Mouse (Mus musculus) layer of hippocampus, adult 8-10 months (tissue): Measurements from ENCODE around the gene Arl14. TPM values are rescaled to one million over a fixed set of nuclear protein-coding genes. Genes with fewer than 3 reads are reported as not detected.
"Not testable (repeated sequence)": the region's sequence is repeated elsewhere in the genome, so short reads cannot be mapped to it uniquely, and the experiment has no call there.

ENCODE experiments used
- DNase-seq, 2 experiments: peaks; one replicate each; pipeline ENCODE4 v3.0.0; 2022; ENCODE audit warnings: low spot score in 2 of 2
- total RNA-seq, 4 experiments: library from RNA; stranded (reverse); gene quantifications; 2 replicates each; pipeline ENCODE4 v1.2.4; 2022

Gene Arl14
- total RNA-seq, 4 experiments from 2014 or later = not detected

DNA sequence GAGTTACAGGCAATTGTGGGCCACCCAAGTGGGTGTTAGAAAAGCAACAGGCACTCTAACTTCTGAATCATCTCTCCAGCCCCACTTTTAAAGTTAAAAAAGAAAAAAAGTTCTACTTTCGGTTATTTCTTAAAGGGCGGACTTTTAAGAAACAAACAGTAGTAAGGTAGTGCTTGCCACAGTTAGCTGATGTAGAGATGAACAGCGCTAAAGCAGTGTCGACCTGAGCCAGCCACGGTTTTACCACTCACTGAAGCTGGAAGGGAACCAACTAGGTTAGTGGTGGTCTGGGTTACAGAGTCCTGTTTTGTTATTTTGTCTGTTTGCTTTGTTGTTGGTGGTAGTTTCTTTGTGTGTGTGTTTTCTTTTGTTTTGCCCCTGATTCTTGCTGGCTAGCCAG, 8.8 kb upstream of the Arl14 start:
- DNase-seq = no peak

DNA sequence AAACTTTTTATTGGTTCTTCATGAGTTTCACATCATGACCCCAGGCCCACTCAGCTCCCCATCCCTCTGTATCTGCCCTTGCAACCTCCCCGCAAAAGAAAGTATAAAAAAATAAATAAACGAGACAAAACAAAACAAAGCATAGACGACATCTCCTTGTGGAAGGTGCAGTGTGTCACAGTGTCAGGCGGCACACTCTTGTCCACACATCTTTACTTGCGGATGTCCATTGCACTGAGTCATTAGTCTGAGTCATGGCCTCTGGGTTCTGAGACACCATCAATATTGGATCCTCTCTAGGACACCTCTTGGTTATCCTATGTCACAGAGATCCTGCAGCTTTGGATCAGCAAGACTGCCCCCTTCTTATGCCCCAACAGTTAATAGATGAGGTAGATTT, 7.7 kb upstream of the Arl14 start:
- DNase-seq = no peak

DNA sequence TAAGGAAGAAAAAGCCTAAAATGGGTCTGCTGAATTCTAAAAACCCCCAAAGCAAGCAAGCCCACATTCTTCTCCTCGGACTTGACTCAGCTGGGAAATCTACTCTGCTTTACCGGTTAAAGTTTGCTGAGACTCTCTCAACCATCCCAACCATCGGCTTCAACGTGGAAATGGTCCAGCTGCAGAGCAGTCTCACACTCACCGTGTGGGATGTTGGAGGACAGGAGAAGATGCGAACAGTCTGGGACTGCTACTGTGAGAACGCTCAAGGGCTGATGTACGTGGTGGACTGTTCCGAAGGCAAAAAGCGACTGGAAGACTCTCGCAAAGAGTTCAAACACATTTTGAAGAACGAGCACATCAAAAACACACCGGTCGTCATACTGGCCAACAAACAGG, 282 bp downstream of the Arl14 start:
- no peak for DNase-seq

DNA sequence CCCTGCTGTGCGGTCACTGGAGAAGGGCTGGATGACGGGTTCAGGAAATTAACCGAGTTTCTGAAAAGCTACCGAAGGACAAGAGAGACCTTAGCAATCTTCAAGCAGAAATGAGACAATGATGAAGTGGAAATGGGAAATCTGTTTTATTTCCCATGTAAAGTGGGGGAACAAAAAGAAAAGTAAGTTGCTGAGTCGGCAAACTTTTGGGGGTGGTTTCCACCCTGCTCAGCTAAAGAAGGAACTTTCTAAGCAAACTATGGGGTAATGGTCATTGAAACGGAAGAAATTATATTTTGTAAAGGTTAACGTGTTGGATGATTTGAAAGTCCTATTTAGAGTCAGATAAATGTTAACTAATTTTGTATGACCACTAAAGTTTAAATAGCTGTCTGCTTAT, 768 bp downstream of the Arl14 start:
- DNase-seq = no peak

DNA sequence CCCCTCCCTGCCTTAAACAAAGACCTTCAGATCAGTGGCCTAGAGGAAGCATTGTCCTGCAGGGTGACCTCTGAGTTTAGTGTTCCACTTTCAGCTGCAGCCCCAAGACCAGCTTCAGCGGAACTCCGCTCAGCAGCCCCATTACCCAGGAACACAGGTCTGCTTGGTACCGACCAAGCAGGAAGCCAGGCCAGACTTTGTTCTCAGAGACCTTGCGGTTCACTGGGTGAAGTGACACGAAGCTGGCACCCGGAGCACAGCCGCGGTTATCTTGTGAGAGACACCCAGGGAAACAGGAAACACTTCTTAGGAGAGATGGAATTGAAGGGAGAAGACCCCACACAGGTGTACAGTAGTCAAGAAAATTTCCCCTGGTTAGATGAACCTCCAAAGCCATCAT, 1.4 kb downstream of the Arl14 start:
- DNase-seq = no peak

DNA sequence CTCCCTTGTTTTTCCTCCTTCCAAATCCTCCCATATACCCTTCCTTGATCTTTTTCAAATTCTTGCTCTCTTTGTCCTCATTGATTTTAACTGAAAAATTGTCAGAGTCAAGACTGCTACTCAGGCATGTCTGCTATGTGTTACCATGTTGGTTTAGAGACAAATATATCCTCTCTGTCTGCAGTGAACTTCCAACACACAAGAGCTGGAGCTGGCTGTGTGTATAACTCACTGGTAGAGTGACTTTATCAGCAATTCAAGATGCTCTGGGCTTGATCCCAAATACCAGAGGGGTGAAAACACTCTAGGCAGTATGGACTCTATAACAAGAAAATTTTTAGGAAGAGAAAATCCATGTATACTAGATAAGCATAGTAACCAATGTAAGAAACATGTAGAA, 2.8 kb downstream of the Arl14 start:
- DNase-seq = no peak

DNA sequence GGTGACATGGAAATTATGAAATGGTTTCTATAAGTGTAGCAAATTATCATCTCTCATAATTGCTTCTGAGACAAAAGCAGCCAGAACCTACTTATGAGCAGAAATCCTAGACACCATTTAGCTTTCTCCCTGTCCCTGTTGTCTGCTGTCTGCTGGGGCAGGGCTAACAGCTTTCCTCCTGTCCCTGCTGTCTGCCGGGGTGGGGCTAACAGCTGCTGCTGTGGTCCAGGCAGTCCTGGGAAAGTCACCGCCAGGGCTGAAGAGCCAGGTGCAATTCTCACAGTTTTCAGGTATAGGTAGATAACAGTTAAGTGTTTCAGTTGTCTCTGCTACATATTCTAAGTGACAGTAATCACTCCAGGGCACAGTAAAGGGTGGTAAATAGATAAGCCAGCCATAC, 4.3 kb downstream of the Arl14 start:
- DNase-seq = no peak

DNA sequence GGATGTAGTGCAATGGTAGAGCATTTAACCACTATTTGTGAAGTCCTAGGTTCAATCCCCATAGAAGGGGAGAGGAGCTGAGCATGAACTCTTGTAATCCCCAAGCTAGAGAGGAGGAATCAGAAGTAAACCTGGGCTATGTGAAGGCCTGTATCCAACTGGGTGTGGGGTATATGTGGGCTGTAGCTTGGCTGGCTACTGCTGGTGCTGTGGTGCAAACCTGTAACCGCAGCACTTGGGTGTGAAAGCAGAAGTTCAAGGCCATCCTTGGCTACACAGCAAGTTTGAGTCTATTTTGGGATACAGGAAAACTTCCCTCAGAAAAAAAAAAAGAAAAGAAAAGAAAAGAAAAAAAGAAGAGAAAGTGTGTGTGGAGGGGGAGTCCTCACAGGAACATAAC, 5.8 kb downstream of the Arl14 start:
- no peak for DNase-seq

DNA sequence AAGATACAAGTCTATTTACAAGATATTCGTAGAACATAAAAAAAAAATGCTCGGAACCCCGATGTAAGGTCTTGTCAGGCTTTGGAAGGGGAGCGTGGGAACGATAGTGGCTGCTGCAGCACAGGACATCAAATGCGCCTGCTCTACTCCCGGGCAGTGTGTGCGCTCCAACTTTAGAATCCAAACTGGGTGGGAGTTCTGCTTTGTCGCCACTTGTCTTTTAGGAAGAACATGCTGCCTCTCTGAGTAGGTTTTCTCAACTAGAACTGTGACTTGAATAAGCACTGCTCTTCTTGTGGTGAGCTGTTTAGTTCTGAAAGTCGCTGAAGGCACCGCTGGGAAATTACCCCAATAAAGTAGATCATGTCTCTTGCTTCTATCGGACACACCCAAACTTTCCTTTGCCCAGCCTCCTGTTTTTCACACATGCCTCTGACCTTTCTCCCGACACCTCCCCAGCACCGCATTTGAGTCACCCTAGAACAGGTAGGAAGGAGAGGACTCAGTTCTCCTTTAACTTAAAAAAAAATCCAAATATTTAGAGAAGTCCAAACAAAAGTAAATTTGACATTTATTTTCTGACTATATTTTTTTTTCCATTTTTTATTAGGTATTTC, 9.4 kb downstream of the Arl14 start:
- no peak for DNase-seq

DNA sequence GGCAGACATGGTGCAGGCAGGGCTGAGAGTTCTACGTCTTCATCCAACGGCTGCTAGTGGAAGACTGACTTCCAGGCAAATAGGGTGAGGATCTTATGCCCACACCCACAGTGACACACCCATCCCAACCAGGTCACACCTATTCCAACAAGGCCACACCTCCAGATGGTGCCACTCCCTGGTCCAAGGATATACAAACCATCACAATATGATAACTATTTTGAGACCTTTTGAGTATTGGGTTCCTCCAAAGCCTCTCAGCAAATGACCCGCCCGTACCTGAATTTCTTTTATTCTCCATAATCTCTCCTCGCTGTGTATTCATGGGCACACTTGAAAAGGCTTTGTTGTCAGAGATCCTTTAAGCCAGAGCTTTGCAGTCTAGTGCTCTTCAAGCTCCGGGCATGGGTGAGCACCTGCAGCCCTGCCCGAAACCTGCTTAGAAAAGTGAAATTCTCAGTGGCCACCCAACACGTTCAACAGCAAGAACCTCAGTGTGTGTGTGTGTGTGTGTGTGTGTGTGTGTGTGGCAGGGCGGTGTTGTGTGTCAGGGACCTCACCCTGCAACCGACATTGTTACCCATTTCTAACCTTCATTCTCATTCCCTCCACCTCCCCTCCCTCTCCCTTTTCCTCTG, 11.5 kb downstream of the Arl14 start:
- DNase-seq = not testable (repeated sequence)

DNA sequence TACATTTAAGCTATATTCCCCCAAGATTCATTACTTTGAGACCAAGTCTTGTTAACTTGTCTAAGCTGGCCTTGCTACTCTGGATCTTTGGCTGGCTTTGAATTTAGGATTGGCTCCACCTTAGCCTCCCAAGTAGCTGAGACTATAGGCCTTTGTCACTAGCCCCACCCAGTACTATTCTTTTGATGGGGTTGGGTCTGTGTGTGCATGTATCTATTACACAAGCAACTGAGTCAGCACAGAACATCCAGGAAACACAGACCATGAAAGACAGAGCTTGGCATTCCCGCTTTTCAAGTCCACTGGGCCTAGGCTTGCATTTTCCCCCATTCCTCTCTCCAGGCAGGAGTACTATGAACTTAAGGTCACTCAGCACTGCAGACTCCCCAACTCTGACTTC, 12.3 kb downstream of the Arl14 start:
- no peak for DNase-seq

DNA sequence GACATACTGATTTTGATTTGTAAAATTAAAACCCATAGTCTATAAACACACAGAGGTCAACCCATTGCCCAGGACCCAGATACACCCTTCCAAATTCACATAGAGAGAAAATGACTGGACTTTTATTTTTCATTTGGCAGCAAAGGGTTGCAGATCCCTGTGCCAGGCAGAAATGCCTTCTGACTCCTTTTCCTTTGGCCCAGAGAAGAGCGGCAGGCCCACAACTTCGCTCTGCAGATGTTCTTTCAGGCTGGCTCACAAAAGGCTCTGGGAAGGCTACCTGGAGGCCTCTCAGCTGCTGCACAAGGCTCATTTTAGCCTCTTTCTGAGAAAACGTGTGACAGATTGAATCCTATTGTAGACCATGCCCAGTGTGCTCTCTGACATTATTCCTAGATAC, 13.6 kb downstream of the Arl14 start:
- DNase-seq = no peak

DNA sequence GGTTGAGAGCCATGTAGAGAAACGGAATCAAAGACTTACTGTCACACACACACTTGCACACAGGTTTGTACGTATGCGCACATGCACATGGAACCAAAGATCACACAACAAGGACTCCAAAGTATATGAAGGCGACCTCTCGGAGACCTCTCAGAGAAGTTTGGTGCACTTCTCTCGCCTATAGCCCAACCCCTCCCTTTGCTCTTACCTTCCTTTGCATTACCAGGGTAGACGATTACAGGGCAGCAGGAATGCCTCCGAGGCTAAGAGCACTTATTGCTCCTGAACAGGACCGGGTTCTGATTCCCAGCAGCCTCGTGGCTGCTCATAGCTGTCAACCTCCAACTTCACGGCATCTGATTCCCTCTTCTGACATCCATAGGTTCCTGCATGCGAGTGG, 14.3 kb downstream of the Arl14 start:
- DNase-seq = no peak

DNA sequence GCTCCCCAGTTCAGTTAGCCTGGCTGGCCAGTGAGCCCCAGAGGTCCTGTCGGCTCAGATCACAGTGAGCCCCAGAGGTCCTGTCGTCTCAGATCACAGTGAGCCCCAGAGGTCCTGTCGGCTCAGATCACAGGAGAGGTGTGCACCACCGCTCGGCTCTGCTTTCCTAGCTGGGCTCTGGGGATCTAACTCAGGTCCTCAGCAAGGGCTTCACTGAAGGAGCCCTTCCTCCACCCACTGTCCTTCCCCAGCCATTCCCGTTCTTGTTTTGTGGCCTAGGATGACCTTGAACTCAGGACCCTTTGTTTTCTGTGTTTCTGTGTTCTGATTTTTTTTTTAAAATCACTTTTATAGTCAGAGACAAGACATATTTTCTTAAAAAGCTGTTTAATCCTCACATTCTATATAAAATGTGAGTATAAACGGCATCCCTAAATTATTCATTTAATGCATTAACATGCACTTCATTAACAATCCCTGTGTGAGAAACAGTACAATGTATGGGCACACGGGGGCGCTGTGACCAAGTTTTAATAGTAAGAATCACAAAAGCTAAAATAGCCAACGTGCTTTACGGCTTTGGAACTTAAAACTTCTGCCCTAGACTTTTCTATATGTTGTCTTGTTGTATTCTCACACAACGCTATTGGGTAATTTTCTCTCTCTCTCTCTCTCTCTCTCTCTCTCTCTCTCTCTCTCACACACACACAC, 16.1 kb downstream of the Arl14 start:
- DNase-seq = peak; percentile 24 to 79

DNA sequence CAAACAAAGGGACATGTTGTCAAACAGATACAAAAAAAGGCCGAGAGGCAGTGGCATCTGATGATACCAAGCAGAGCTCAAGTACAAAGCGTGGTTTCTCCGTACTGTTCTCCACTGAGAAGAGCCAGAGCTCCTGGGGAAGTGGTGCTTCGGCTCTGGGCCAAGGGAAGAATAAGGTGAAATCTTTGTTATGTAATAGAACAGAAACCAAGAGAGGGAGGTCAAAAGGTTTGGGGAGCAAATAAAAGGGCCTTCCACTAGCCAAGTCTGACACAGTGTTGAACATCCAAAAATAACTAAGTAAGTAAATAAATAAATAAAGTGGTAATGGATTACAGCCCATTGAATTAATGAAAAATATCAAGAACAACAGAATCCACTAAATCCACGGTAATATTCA, 17.0 kb downstream of the Arl14 start:
- no peak for DNase-seq

DNA sequence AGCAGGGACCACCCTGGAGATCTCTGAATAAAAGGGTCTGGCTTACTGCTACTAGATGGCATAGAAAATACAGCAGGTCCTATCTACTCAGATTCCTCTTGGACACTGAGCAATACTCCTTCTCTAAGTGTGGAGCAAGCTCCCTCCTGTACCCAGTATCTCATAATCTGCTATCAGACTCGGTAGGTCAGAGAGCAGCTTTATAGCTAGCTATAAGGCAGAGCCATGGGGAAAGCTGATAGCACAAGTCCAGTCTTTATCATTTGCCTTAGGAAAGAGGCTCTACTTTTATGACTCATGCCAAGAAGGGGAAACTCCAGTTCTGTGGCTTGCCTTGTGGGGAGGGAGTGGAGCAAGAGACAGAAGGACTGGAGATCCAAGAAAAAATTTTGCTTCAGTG, 18.8 kb downstream of the Arl14 start:
- no peak for DNase-seq

DNA sequence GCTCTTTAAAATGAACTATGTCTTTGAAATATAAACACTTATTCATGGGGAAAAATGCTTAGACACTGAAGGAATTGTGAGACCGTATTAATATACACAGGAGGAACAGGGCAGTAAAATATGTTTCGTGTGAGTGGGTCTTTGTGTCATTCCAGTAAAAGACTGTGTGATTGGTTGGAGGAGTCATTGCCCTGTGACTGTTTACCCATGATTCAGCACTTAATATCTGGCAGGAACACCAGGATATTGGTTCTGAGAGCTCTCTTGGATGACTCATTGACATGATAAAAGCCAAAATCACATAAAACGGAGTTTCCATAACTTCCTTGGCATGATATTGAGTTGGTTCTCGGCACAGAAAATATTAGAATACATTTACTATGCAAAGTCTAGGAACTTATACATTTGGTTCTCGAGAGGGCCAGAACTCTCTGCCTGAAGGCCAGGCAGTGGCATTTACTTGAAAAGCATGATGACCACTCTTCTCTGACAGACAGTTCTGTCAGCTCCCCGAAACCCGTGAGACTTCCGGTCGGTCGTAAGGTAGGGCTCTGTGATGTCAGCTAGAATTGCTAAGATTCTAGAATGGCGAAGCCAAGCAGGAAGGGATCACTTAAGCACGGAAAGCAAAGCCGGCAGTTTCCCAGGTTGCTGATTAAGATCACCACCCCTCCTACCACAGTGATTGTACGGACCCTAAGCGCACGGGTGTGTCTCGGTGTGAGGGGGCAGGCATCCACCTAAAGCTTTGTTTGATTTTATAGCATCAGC, 31.1 kb downstream of the Arl14 start:
- DNase-seq = no peak

DNA sequence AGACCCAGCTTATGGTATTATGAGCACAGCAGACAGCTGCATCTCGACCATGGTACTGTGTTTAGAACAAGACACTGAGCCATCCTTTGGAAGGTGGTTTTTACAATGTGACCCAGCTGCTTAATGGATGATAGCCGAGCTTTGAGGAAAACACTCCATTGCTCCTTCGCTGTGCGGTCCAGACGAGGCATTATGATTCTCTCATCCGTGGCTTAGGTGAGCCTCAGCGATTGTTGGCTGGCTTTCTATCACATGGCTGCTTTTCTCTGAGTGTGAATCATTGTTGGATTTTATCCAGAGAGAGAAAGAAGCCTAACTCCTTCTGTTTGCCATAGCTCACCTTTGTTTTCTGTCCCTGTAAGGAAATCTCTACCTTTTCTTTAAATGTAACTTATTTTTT, 32.5 kb downstream of the Arl14 start:
- no peak for DNase-seq

DNA sequence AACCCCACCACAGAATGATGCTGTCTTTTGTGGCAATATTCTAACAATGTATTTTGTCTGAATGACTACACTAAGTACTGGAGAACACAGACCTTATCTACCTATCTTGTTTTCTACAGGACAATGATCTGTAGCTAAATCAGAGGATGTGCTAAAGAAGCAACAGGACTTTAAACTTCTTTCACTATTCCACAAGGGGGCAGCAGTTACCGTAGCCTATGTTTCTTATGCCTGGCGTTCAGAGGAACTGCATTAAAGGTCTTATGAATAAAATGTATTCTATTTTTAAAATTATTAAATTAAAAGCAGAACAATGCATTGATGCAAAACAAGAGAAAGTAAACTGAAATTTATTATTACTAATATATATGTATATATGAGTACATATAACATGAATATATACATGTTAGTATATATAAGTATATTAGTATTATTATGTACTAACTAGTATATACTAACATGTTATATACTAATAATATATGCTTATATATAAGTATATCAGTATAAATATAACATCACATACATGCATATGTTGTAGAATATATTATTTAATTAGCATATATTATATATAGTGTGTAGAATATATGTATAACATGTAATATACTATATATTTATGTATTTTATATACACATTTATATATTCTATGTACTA, 35.0 kb downstream of the Arl14 start:
- peak; percentile 19 to 20 for DNase-seq

DNA sequence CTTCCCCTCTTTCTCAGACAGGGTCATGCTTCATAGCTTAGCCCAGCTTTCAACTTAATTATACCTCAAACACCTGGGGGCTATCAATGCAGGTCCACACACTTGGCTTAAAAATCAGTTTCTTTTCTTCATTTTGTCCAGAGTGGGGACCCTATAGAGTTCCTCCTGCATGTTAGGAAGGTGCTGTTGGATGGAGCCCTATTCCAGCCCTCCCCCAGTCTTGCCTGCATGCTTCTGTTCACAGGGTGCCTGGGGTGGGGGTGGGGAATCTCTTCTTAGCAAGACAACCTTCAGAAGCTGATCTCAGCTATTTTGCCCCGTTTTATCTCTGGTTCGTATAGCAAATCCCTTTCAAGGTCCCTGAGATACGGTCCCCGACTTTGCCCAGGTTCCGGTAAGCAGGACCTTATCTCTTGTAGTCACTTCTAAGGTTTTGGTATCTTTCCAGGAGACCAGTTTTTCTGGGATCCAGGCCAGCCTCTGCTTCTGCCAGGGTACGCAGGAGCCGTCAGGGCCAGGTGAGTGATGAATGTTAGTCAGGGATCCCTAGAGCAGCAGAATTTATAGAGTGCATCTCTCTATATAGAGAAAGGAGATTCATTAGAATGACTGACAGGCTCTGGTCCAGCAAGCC, 40.9 kb downstream of the Arl14 start:
- no peak for DNase-seq

DNA sequence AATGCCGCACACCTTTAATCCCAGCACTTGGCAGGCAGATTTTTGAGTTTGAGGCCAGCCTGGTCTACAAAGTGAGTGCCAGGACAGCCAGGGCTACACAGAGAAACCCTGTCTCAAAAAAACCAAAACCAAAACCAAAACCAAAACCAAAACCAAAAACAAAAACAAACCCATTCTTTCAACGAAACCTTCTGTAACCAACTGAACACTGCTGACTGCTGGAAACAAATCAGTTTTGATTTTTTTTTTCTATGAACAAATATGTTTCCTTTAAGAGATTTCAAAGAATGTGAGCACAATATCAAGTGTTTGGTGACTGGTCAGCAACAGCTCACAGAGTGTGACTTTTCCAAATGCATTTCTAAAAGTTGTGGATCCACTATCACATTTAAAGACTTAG, 42.1 kb downstream of the Arl14 start:
- not testable (repeated sequence) for DNase-seq
